Mouse (Mus musculus) hindbrain, embryonic 16.5 days (tissue): Measurements from ENCODE around the gene Rnf115. TPM values are rescaled to one million over a fixed set of nuclear protein-coding genes. Genes with fewer than 3 reads are reported as not detected.

Source experiments
- ATAC-seq: fragments of 200-750 bp; cut with Nextera tagmentation; 2 replicates; pipeline ENCODE4 v1.8.0; 2017; ENCODE audit warnings: moderate TSS enrichment, moderate library complexity
- H3K27ac ChIP-seq: fragments of 300-500 bp; sonication (generic); 2 replicates; pipeline ENCODE4 v1.5.1; 2014; ENCODE audit warnings: low read depth, mild to moderate bottlenecking, control low read depth, low read length, moderate library complexity
- H3K27me3 ChIP-seq: fragments of 300-500 bp; sonication (generic); replicated peaks from 2 replicates; pipeline ENCODE4 v1.6.1; 2014; ENCODE audit warnings: low read length; ENCODE audit not compliant: control insufficient read depth, insufficient read depth
- H3K36me3 ChIP-seq: fragments of 300-500 bp; sonication (generic); 2 replicates; pipeline ENCODE4 v1.6.1; 2014; ENCODE audit warnings: mild to moderate bottlenecking, low read length, moderate library complexity, mixed read lengths; ENCODE audit not compliant: control insufficient read depth, insufficient read depth
- H3K4me1 ChIP-seq: fragments of 300-500 bp; sonication (generic); 2 replicates; pipeline ENCODE4 v1.6.1; 2014; ENCODE audit warnings: low read depth, low read length; ENCODE audit not compliant: control insufficient read depth, insufficient read depth
- H3K4me2 ChIP-seq: fragments of 300-500 bp; sonication (generic); 2 replicates; pipeline ENCODE4 v1.6.1; 2014; ENCODE audit warnings: mild to moderate bottlenecking, low read length, control low read depth, moderate library complexity
- H3K4me3 ChIP-seq: fragments of 300-500 bp; sonication (generic); 2 replicates; pipeline ENCODE4 v1.5.1; 2014; ENCODE audit warnings: mild to moderate bottlenecking, low read length, control low read depth, moderate library complexity
- H3K9ac ChIP-seq: fragments of 300-500 bp; sonication (generic); 2 replicates; pipeline ENCODE4 v1.6.1; 2014; ENCODE audit warnings: low read depth, mild to moderate bottlenecking, control low read depth, low read length, moderate library complexity
- H3K9me3 ChIP-seq: fragments of 300-500 bp; sonication (generic); 2 replicates; pipeline ENCODE4 v1.6.1; 2014; ENCODE audit warnings: mild to moderate bottlenecking, low read length, moderate library complexity; ENCODE audit not compliant: control insufficient read depth
- WGBS: fragments of 180-500 bp; shearing (Covaris S2); extraction: QIAGEN DNeasy Blood & Tissue Kit; methylation state at CpG from one replicate; pipeline ENCODE4 v1.1.7; 2014; 5-methylcytosine and 5-hydroxymethylcytosine counted together
- polyA plus RNA-seq: library from polyadenylated mRNA; unstranded; fragments of >200 nt; fragmentation: Nextera tagmentation; extraction: Ambion mirVana; gene quantifications from 2 replicates; pipeline ENCODE4 v1.2.1, GENCODE M21; 2015

Rnf115 gene
- polyA plus RNA-seq, 1 experiment from 2014 or later = 82.0 TPM

GRCm38 (mm10) chr3:96832930-96833329 lies 105.5 kb downstream of the Rnf115 start:
- Histone ChIP-seq H3K9me3 (no peaks in the 10 kb centered on the region), H3K4me1 (no peaks in the 10 kb centered on the region), H3K27me3 (no peaks in the 10 kb centered on the region), H3K4me3 (no peak overlapping the region), H3K4me2 (no peak overlapping the region), H3K9ac (no peak overlapping the region), H3K36me3 (no peaks in the 10 kb centered on the region), H3K27ac (no peak overlapping the region)
- no peak for ATAC-seq
- WGBS = 16% methylated on average over 5 of the region's 5 CpGs

- no peak overlapping the region for H3K4me3 ChIP-seq
- no peaks in the 10 kb centered on the region for H3K4me1 ChIP-seq
- no peaks in the 10 kb centered on the region for H3K36me3 ChIP-seq
- H3K9ac ChIP-seq = no peak overlapping the region
- H3K27me3 ChIP-seq = no peaks in the 10 kb centered on the region
- H3K27ac ChIP-seq = no peak overlapping the region
- ATAC-seq = no peak
- 80% methylated on average over 7 of the region's 7 CpGs for WGBS
- H3K9me3 ChIP-seq = no peaks in the 10 kb centered on the region
- H3K4me2 ChIP-seq = no peak overlapping the region
Measured at GRCm38 (mm10) chr3:96834587-96835348, 107.3 kb downstream of the Rnf115 start.

- no peak for ATAC-seq
- Histone ChIP-seq H3K4me1 (no peaks in the 10 kb centered on the region), H3K4me2 (no peak overlapping the region), H3K9ac (no peak overlapping the region), H3K27ac (no peak overlapping the region), H3K9me3 (no peaks in the 10 kb centered on the region), H3K27me3 (no peaks in the 10 kb centered on the region), H3K4me3 (no peak overlapping the region), H3K36me3 (no peaks in the 10 kb centered on the region)
- WGBS = 57% methylated on average over 2 of the region's 2 CpGs
Measured at GRCm38 (mm10) chr3:96836414-96836813, 109.0 kb downstream of the Rnf115 start.

GRCm38 (mm10) chr3:96838996-96839645 lies 111.7 kb downstream of the Rnf115 start:
- no peak overlapping the region for H3K4me3 ChIP-seq
- H3K4me1 ChIP-seq = no peaks in the 10 kb centered on the region
- no peaks in the 10 kb centered on the region for H3K27me3 ChIP-seq
- no peak overlapping the region for H3K27ac ChIP-seq
- no peak overlapping the region for H3K4me2 ChIP-seq
- no peaks in the 10 kb centered on the region for H3K36me3 ChIP-seq
- no peak overlapping the region for H3K9ac ChIP-seq
- H3K9me3 ChIP-seq = no peaks in the 10 kb centered on the region
- no peak for ATAC-seq
- 86% methylated on average over 7 of the region's 7 CpGs for WGBS

Other genes with a start within 250 kb of the Rnf115 start
- 3.3 and 3.5 TPM in 2 replicates for gene Hfe2, start 202.5 kb upstream of the Rnf115 start, polyA plus RNA-seq
- gene Txnip, start 169.7 kb upstream of the Rnf115 start, polyA plus RNA-seq = 51.0 and 53.6 TPM in 2 replicates
- gene Gm16253, start 150.7 kb upstream of the Rnf115 start, polyA plus RNA-seq = 1.0 and 1.9 TPM in 2 replicates
- gene Polr3gl, start 133.5 kb upstream of the Rnf115 start, polyA plus RNA-seq = 31.0 and 33.3 TPM in 2 replicates
- gene Ankrd34a, start 131.0 kb upstream of the Rnf115 start, polyA plus RNA-seq = 21.5 and 23.9 TPM in 2 replicates
- 5.1 and 5.8 TPM in 2 replicates for gene Lix1l, start 126.5 kb upstream of the Rnf115 start, polyA plus RNA-seq
- 110 and 113 TPM in 2 replicates for gene Rbm8a, start 97.7 kb upstream of the Rnf115 start, polyA plus RNA-seq
- gene Pex11b, start 92.3 kb upstream of the Rnf115 start, polyA plus RNA-seq = 62.4 and 66.2 TPM in 2 replicates
- gene Gm42957, start 92.2 kb upstream of the Rnf115 start, polyA plus RNA-seq = 0.06 and 0.10 TPM in 2 replicates
- gene Itga10, start 82.1 kb upstream of the Rnf115 start, polyA plus RNA-seq = 0.85 and 1.1 TPM in 2 replicates
- gene Ankrd35, start 57.5 kb upstream of the Rnf115 start, polyA plus RNA-seq = 2.5 and 2.8 TPM in 2 replicates
- 43.4 and 44.3 TPM in 2 replicates for gene Pias3, start 31.3 kb upstream of the Rnf115 start, polyA plus RNA-seq
- gene Nudt17, start 19.1 kb upstream of the Rnf115 start, polyA plus RNA-seq = 20.4 and 22.4 TPM in 2 replicates
- gene Polr3c, start within 50 bp of the Rnf115 start, polyA plus RNA-seq = 31.4 and 33.7 TPM in 2 replicates
- gene Pdzk1, start 101.6 kb downstream of the Rnf115 start, polyA plus RNA-seq = 0.15 and 0.32 TPM in 2 replicates
- gene Cd160, start 101.7 kb downstream of the Rnf115 start, polyA plus RNA-seq = 0.16 and 0.21 TPM in 2 replicates
- 2.1 and 3.3 TPM in 2 replicates for gene Gja5, start 177.0 kb downstream of the Rnf115 start, polyA plus RNA-seq
- gene Gpr89, start 177.7 kb downstream of the Rnf115 start, polyA plus RNA-seq = 35.1 and 41.1 TPM in 2 replicates
- gene Gja8, start 198.4 kb downstream of the Rnf115 start, polyA plus RNA-seq = 0.03 and 0.04 TPM in 2 replicates